Mouse (Mus musculus): ENCODE measurements around the gene Insl6. TPM values are rescaled to one million over a fixed set of nuclear protein-coding genes. Genes with fewer than 3 reads are reported as not detected.

Gene Insl6
- under 1 TPM in 1 of 2 experiments, not detected in 1; 0.33 TPM for total RNA-seq (2021)
- long read RNA-seq, experiment 1 = 0 reads
- long read RNA-seq, experiment 2 = 0 reads

GRCm38 (mm10) chr19:29325053-29325851 lies at the start of gene Insl6:
Gene Insl6, minus strand, starts transcription at chr19:29325356.
- intact Hi-C loops (cut with DNase I; ENCODE audit: low total_unique reads) = no loop called here
- DNase-seq = peak; percentile 78

- DNase-seq = no peak
- intact Hi-C loops (cut with DNase I; ENCODE audit: low total_unique reads) = no loop called here
Measured at GRCm38 (mm10) chr19:29374947-29375346, 49.8 kb upstream of the Insl6 start.

- intact Hi-C loops (cut with DNase I; ENCODE audit: low total_unique reads) = no loop called here
- DNase-seq = no peak
Measured at GRCm38 (mm10) chr19:29373438-29373837, 48.3 kb upstream of the Insl6 start.

- DNase-seq = no peak
- intact Hi-C loops (cut with DNase I; ENCODE audit: low total_unique reads) = no loop called here
Measured at GRCm38 (mm10) chr19:29372621-29373020, 47.5 kb upstream of the Insl6 start.

- intact Hi-C loops (cut with DNase I; ENCODE audit: low total_unique reads) = no loop called here
- DNase-seq = no peak
Measured at GRCm38 (mm10) chr19:29372138-29372537, 47.0 kb upstream of the Insl6 start.

GRCm38 (mm10) chr19:29371284-29372081 lies 46.3 kb upstream of the Insl6 start:
- intact Hi-C loops (cut with DNase I; ENCODE audit: low total_unique reads) = no loop called here

GRCm38 (mm10) chr19:29370545-29371283 lies 45.6 kb upstream of the Insl6 start:
- DNase-seq = no peak
- intact Hi-C loops (cut with DNase I; ENCODE audit: low total_unique reads) = no loop called here

More at GRCm38 (mm10) chr19:29371284-29372081, 46.3 kb upstream of the Insl6 start:
- no peak for DNase-seq

GRCm38 (mm10) chr19:29370112-29370511 lies 45.0 kb upstream of the Insl6 start:
- no peak for DNase-seq
- intact Hi-C loops (cut with DNase I; ENCODE audit: low total_unique reads) = no loop called here

- intact Hi-C loops (cut with DNase I; ENCODE audit: low total_unique reads) = loop anchor here (10.0 kb wide), 1 partner anchor 196 kb away; no protein-coding TSS in a partner anchor
- no peak for DNase-seq
Measured at GRCm38 (mm10) chr19:29368671-29369309, 43.6 kb upstream of the Insl6 start.

- intact Hi-C loops (cut with DNase I; ENCODE audit: low total_unique reads) = loop anchor here (10.0 kb wide), 1 partner anchor 197 kb away; no protein-coding TSS in a partner anchor
Measured at GRCm38 (mm10) chr19:29368041-29368440, 42.9 kb upstream of the Insl6 start.

GRCm38 (mm10) chr19:29366969-29367622 lies 41.9 kb upstream of the Insl6 start, which contains the start of the genes Plgrkt and Cd274:
Gene Plgrkt, minus strand, starts transcription at chr19:29367390.
Gene Cd274, plus strand, starts transcription at chr19:29367455.
- intact Hi-C loops (cut with DNase I; ENCODE audit: low total_unique reads) = loop anchor here (10.0 kb wide), 1 partner anchor 198 kb away; no protein-coding TSS in a partner anchor
- peak; percentile 79 for DNase-seq

More at GRCm38 (mm10) chr19:29368041-29368440, 42.9 kb upstream of the Insl6 start:
- no peak for DNase-seq

GRCm38 (mm10) chr19:29366226-29366968 lies 41.2 kb upstream of the Insl6 start:
- intact Hi-C loops (cut with DNase I; ENCODE audit: low total_unique reads) = loop anchor here (10.0 kb wide), 1 partner anchor 198 kb away; no protein-coding TSS in a partner anchor
- no peak for DNase-seq

- no peak for DNase-seq
- intact Hi-C loops (cut with DNase I; ENCODE audit: low total_unique reads) = loop anchor here (10.0 kb wide), 1 partner anchor 200 kb away; no protein-coding TSS in a partner anchor
Measured at GRCm38 (mm10) chr19:29365105-29365504, 39.9 kb upstream of the Insl6 start.

- no peak for DNase-seq
- intact Hi-C loops (cut with DNase I; ENCODE audit: low total_unique reads) = loop anchor here (5.0 to 10.0 kb wide), 2 partner anchors 138 to 201 kb away; no protein-coding TSS in a partner anchor
Measured at GRCm38 (mm10) chr19:29364076-29364475, 38.9 kb upstream of the Insl6 start.

GRCm38 (mm10) chr19:29363557-29363956 lies 38.4 kb upstream of the Insl6 start:
- intact Hi-C loops (cut with DNase I; ENCODE audit: low total_unique reads) = loop anchor here (5.0 to 10.0 kb wide), 2 partner anchors 139 to 201 kb away; no protein-coding TSS in a partner anchor
- DNase-seq = no peak

GRCm38 (mm10) chr19:29362173-29362930 lies 37.2 kb upstream of the Insl6 start:
- no peak for DNase-seq
- intact Hi-C loops (cut with DNase I; ENCODE audit: low total_unique reads) = loop anchor here (5.0 to 10.0 kb wide), 2 partner anchors 140 to 202 kb away; no protein-coding TSS in a partner anchor

All from gastrocnemius, postnatal 14 days (tissue).